Mouse (Mus musculus) hindbrain, embryonic 10.5 days (tissue): ENCODE measurements around the gene Fam178b. TPM values are rescaled to one million over a fixed set of nuclear protein-coding genes. Genes with fewer than 3 reads are reported as not detected.
"Not testable (repeated sequence)": the region's sequence is repeated elsewhere in the genome, so short reads cannot be mapped to it uniquely, and the experiment has no call there.

Experiments used
- DNase-seq: peaks from one replicate; pipeline ENCODE4 v3.0.0-alpha.2; 2017; ENCODE audit warnings: low spot score
- H3K27ac ChIP-seq: fragments of 300-500 bp; sonication (generic); 2 replicates; pipeline ENCODE4 v1.5.1; 2016; ENCODE audit warnings: mild to moderate bottlenecking, moderate library complexity
- H3K27me3 ChIP-seq: fragments of 300-500 bp; sonication (generic); 2 replicates; pipeline ENCODE4 v1.6.1; 2016; ENCODE audit warnings: mild to moderate bottlenecking; ENCODE audit not compliant: poor library complexity, insufficient read depth, severe bottlenecking
- H3K36me3 ChIP-seq: fragments of 300-500 bp; sonication (generic); 2 replicates; pipeline ENCODE4 v1.6.1; 2016; ENCODE audit warnings: mild to moderate bottlenecking, moderate library complexity
- H3K4me1 ChIP-seq: fragments of 300-500 bp; sonication (generic); replicated peaks from 2 replicates; pipeline ENCODE4 v1.6.1; 2016; ENCODE audit warnings: mild to moderate bottlenecking
- H3K4me3 ChIP-seq: fragments of 300-500 bp; sonication (generic); 2 replicates; pipeline ENCODE4 v1.5.1; 2016; ENCODE audit warnings: mild to moderate bottlenecking, moderate library complexity
- H3K9me3 ChIP-seq: fragments of 300-500 bp; sonication (generic); 2 replicates; pipeline ENCODE4 v1.6.1; 2016; ENCODE audit warnings: mild to moderate bottlenecking, moderate library complexity
- WGBS: fragments of 180-500 bp; shearing (Covaris S2); methylation state at CpG from one replicate; pipeline ENCODE4 v1.1.7; 2016; 5-methylcytosine and 5-hydroxymethylcytosine counted together
- polyA plus RNA-seq: library from polyadenylated mRNA; unstranded; fragments of >200 nt; fragmentation: Nextera tagmentation; extraction: Ambion mirVana; gene quantifications from 2 replicates; pipeline ENCODE4 v1.2.1, GENCODE M21; 2016

Fam178b gene
- polyA plus RNA-seq, 1 experiment from 2014 or later = 0.42 TPM

GRCm38 (mm10) chr1:36549491-36549890 is 133.5 kb downstream of the Fam178b start:
- 89% methylated on average over 18 of the region's 18 CpGs for whole genome bisulfite sequencing
- Histone ChIP-seq H3K9me3 (no peaks in the 10 kb centered on the region), H3K27me3 (no peaks in the 10 kb centered on the region), H3K36me3 (peaks cover 71% of the 10 kb centered on the region), H3K4me3 (no peak overlapping the region), H3K4me1 (peaks cover 65% of the 10 kb centered on the region), H3K27ac (no peak overlapping the region)
- no peak for DNase-seq

GRCm38 (mm10) chr1:36548771-36549170 is 134.2 kb downstream of the Fam178b start:
- no peak overlapping the region for H3K4me3 ChIP-seq

GRCm38 (mm10) chr1:36547981-36548598 is 134.9 kb downstream of the Fam178b start:
- peaks cover 57% of the 10 kb centered on the region for H3K36me3 ChIP-seq
- WGBS = 51% methylated on average over 9 of the region's 9 CpGs
- H3K4me1 ChIP-seq = peaks cover 53% of the 10 kb centered on the region
- H3K9me3 ChIP-seq = no peaks in the 10 kb centered on the region
- no peaks in the 10 kb centered on the region for H3K27me3 ChIP-seq
- no peak overlapping the region for H3K4me3 ChIP-seq
- H3K27ac ChIP-seq = peak overlapping the region; percentile 90
- DNase-seq = no peak

More at GRCm38 (mm10) chr1:36548771-36549170, 134.2 kb downstream of the Fam178b start:
- no peaks in the 10 kb centered on the region for H3K9me3 ChIP-seq
- peaks cover 57% of the 10 kb centered on the region for H3K4me1 ChIP-seq
- WGBS = 62% methylated on average over 8 of the region's 8 CpGs
- no peak overlapping the region for H3K27ac ChIP-seq
- DNase-seq = no peak
- H3K36me3 ChIP-seq = peaks cover 64% of the 10 kb centered on the region
- no peaks in the 10 kb centered on the region for H3K27me3 ChIP-seq

GRCm38 (mm10) chr1:36546888-36547471 is 136.0 kb downstream of the Fam178b start, which contains the start of gene Ankrd39:
Gene Ankrd39, minus strand, starts transcription at chr1:36547445.
- Histone ChIP-seq H3K27ac (peak within 1 kb of the TSS; percentile 90), H3K27me3 (no peaks in the 10 kb centered on the region), H3K36me3 (peaks cover 54% of the 10 kb centered on the region), H3K4me3 (peak within 1 kb of the TSS; percentile 70), H3K9me3 (no peaks in the 10 kb centered on the region), H3K4me1 (peaks cover 53% of the 10 kb centered on the region)
- WGBS = under 1% methylated on average over 43 of the region's 43 CpGs
- DNase-seq = peak; percentile 98

GRCm38 (mm10) chr1:36545845-36546600 is 137.0 kb downstream of the Fam178b start:
- DNase-seq = no peak
- peaks cover 52% of the 10 kb centered on the region for H3K4me1 ChIP-seq
- peak overlapping the region; percentile 70 for H3K4me3 ChIP-seq
- no peak overlapping the region for H3K27ac ChIP-seq
- H3K36me3 ChIP-seq = peaks cover 53% of the 10 kb centered on the region
- no peaks in the 10 kb centered on the region for H3K27me3 ChIP-seq
- H3K9me3 ChIP-seq = no peaks in the 10 kb centered on the region
- WGBS = 69% methylated on average over 19 of the region's 19 CpGs

GRCm38 (mm10) chr1:36545382-36545781 is 137.6 kb downstream of the Fam178b start:
- H3K27me3 ChIP-seq = no peaks in the 10 kb centered on the region
- no peaks in the 10 kb centered on the region for H3K9me3 ChIP-seq
- H3K4me3 ChIP-seq = no peak overlapping the region
- H3K27ac ChIP-seq = no peak overlapping the region
- 86% methylated on average over 2 of the region's 2 CpGs for WGBS
- H3K4me1 ChIP-seq = peaks cover 49% of the 10 kb centered on the region
- DNase-seq = no peak
- H3K36me3 ChIP-seq = peaks cover 53% of the 10 kb centered on the region

GRCm38 (mm10) chr1:36542925-36543324 is 140.1 kb downstream of the Fam178b start:
- 95% methylated on average over 9 of the region's 9 CpGs for WGBS
- H3K9me3 ChIP-seq = no peaks in the 10 kb centered on the region
- no peak overlapping the region for H3K4me3 ChIP-seq
- DNase-seq = no peak
- H3K27ac ChIP-seq = no peak overlapping the region
- H3K27me3 ChIP-seq = no peaks in the 10 kb centered on the region
- H3K36me3 ChIP-seq = peaks cover 52% of the 10 kb centered on the region
- peaks cover 33% of the 10 kb centered on the region for H3K4me1 ChIP-seq

GRCm38 (mm10) chr1:36541844-36542243 is 141.1 kb downstream of the Fam178b start:
- H3K9me3 ChIP-seq = no peaks in the 10 kb centered on the region
- peaks cover 24% of the 10 kb centered on the region for H3K4me1 ChIP-seq
- H3K27ac ChIP-seq = no peak overlapping the region
- DNase-seq = no peak
- 97% methylated on average over 16 of the region's 16 CpGs for WGBS
- H3K27me3 ChIP-seq = no peaks in the 10 kb centered on the region
- H3K36me3 ChIP-seq = peaks cover 50% of the 10 kb centered on the region
- no peak overlapping the region for H3K4me3 ChIP-seq

GRCm38 (mm10) chr1:36540807-36541206 is 142.2 kb downstream of the Fam178b start:
- no peak overlapping the region for H3K27ac ChIP-seq
- H3K4me1 ChIP-seq = peaks cover 16% of the 10 kb centered on the region
- H3K4me3 ChIP-seq = no peak overlapping the region
- peaks cover 54% of the 10 kb centered on the region for H3K36me3 ChIP-seq
- no peak for DNase-seq
- no peaks in the 10 kb centered on the region for H3K27me3 ChIP-seq
- 92% methylated on average over 12 of the region's 12 CpGs for WGBS
- no peaks in the 10 kb centered on the region for H3K9me3 ChIP-seq

- Histone ChIP-seq H3K4me3 (no peak overlapping the region), H3K27ac (no peak overlapping the region), H3K4me1 (peaks cover 14% of the 10 kb centered on the region), H3K9me3 (no peaks in the 10 kb centered on the region), H3K36me3 (peaks cover 54% of the 10 kb centered on the region), H3K27me3 (no peaks in the 10 kb centered on the region)
- 91% methylated on average over 11 of the region's 11 CpGs for WGBS
- no peak for DNase-seq
These were observed 142.9 kb downstream of the Fam178b start for GRCm38 (mm10) chr1:36540132-36540531.

- H3K4me1 ChIP-seq = peaks cover 14% of the 10 kb centered on the region
- H3K27ac ChIP-seq = no peak within 1 kb of the TSS; the same call in 1 of the 2 replicates
- H3K4me3 ChIP-seq = no peak within 1 kb of the TSS
- H3K9me3 ChIP-seq = no peaks in the 10 kb centered on the region
- peaks cover 54% of the 10 kb centered on the region for H3K36me3 ChIP-seq
- WGBS = 49% methylated on average over 9 of the region's 9 CpGs
- H3K27me3 ChIP-seq = no peaks in the 10 kb centered on the region
- peak; percentile 49 for DNase-seq
These were observed 143.8 kb downstream of the Fam178b start, which contains the start of gene Gm42417 for GRCm38 (mm10) chr1:36539186-36539585. Gene Gm42417, minus strand, starts transcription at chr1:36539429.

- no peak for DNase-seq
- no peaks in the 10 kb centered on the region for H3K9me3 ChIP-seq
- peaks cover 14% of the 10 kb centered on the region for H3K4me1 ChIP-seq
- 89% methylated on average over 4 of the region's 4 CpGs for WGBS
- no peaks in the 10 kb centered on the region for H3K27me3 ChIP-seq
- no peak overlapping the region for H3K27ac ChIP-seq
- no peak overlapping the region for H3K4me3 ChIP-seq
- peaks cover 54% of the 10 kb centered on the region for H3K36me3 ChIP-seq
These were observed 144.3 kb downstream of the Fam178b start for GRCm38 (mm10) chr1:36538727-36539126.

- not testable (repeated sequence) for H3K27me3 ChIP-seq, H3K27ac ChIP-seq, H3K9me3 ChIP-seq, DNase-seq, H3K4me3 ChIP-seq
- 93% methylated on average over 9 of the region's 9 CpGs for WGBS
- Histone ChIP-seq H3K4me1 (peaks cover 17% of the 10 kb centered on the region), H3K36me3 (peaks cover 47% of the 10 kb centered on the region)
These were observed 146.2 kb downstream of the Fam178b start, which contains the start of gene Ankrd23 for GRCm38 (mm10) chr1:36536783-36537182. Gene Ankrd23, minus strand, starts transcription at chr1:36536883.
